Mouse (Mus musculus): ENCODE measurements at regions not wholly inside any gene's neighbourhood (a gene's known extent, or its start where the extent isn't known, plus 50 kb on each side); places are given as distances from the start of the nearest gene placed in this dataset.

DNA sequence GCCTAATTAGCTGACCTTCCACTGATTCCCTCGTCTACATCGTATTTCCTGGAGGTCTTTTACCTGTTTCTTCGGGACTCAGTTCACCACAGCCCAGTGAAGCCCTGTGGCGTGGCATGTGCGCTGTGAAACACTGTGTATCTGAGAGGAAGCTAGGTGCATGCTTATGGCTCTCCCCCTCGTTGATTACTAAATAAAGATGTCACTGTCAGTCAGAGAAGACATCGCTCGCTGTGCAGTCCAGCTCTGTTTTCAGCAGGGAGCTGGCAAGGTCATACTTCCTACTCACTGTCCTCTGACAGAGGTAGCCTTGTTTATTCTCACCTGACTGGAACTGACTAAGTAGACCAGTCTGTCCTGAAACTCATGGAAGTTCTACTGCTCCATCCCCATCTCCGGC is 68.7 kb upstream of the Adrb1 start:
- peak; percentile 84 for DNase-seq

DNA sequence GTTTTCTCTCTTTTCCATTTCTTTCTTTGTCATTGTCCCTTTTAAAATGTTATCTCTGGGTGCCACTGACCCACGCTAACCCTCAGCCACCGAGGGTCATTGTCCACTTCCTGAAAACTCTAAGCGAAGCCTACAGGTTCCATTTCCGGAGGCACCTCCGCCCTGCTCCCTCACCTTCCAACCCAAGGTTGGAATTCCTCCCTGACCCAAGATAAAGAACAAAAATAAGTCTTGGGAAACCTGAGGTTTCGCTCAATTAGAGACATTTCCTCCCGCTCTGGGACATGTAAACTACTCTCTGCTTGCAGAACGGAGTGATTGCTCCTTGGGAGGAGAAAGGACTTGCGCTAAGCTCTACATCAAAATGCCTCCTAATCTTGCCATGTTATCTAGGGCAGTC is 66.7 kb upstream of the Adrb1 start:
- DNase-seq, result peak; percentile 79

DNA sequence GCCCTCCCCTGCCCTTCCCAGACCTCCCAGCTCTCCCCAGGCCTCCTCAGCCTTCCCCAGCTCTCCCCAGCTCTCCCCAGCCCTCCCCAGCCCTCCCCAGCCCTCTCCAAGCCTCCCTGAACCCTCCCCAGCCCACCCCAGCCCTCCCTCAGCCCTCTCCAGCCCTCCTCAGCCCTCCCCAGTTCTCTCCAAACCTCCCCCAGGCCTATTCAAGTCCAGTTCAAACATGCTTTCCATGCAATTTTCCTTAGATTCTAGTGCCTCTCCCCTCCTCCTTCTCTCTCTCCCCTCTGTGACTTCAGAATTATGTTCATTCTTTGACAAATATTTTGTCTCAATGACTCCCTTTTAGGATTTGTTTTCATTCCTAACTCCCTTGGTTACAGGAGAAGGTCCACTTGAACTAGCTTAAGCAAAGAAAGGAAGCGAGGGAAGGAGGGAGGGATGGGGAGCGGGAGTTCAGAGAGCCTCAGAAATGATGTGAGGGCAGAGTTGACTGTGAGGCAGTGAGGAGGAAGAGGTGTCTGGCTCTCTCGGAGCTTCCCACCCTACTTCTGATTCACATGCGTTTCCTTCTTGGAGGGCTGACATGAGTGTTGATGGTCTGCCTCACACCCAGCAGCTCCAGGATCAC is 61.3 kb upstream of the Adrb1 start:
- DNase-seq, result no peak

DNA sequence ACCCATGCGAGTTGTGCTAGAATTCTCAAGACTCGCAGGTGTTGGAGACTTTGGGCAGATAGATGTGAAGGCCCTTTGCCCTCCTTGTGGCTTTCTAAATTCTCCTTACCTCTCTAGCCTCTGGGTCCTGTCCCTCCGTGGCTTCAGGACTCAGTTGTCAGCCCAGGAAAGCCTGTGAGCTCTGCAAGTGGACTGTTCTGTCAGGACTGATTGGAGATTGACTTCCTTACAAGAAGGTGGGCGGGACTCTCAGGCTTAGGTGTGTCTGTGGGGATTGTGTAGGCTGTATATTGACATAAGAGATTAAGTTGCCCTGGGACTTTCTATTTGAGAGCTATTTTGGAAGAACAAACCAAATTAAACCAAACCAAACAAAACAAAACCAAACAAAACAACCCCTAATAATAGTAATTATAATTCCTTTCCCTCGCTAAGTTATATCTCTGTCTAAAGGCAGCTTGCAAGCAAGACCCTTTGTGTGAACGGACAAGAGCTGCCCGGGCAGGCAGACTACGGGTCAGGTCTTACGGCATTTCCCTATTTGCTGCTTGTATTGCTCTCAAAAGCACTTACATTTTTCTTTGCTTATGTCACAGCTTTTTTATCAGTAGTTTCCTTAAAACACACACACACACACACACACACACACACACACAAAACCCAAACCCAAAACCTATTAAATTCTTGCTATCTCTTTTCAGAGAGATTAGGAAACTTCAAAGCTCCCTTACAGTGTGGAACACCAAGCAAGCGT is 58.3 kb upstream of the Adrb1 start:
- peak; percentile 86 for DNase-seq

DNA sequence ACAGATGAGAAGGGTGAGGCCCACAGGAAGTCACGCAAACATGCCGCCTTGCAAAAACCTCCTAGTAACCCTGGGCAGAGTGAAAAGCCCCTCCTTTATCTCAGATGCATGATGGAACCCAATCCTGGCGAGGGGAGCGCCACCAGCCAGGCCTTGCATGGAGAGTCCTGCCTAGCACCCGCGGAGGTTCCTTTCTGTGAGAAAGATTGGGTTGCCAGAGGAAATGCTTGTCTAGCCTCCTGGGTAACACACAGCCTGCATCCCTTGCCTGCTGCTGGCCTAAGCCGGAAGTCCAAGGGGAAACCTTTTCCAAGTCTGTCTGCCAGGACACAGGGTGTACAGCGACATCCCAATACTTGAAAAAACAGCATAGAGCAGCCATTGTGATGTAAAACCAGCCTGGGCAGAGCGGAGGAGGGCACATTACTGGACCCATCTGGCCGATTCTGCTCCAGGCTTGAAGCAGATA is 57.7 kb upstream of the Adrb1 start:
- peak; percentile 95 for DNase-seq

DNA sequence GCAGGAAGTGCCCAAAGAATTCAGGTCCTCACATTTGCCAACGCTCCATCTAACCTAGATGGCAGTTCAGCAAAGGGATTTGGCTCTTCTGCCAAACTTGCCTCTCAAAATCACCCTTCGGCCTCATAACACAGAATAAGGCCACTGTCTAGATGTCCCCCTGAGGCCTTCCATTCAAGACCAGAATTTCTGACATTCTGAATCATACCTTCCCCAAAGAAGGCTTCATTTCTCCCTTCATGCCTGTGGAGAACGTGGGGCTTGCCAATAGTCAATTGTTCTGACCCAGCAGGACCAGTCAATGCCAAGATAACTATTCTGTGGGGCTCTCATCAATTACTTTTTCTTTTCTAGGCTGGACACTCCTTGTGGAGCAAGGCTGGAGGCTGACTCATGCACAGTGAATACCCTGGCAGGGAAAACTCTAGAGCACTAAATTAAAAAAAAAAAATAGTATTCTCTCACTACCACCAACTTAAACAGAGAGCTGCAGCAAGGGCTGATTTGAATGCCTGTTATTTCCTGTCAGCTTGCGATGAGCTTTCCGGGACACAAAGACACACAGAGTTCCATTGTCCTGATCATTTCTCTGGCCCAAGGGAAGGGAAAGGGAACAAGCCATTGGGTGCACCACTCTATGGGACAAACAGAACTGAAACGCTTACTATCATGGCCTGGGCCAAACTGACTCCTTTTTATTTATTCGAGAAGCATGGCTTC is 56.9 kb upstream of the Adrb1 start:
- no peak for DNase-seq

DNA sequence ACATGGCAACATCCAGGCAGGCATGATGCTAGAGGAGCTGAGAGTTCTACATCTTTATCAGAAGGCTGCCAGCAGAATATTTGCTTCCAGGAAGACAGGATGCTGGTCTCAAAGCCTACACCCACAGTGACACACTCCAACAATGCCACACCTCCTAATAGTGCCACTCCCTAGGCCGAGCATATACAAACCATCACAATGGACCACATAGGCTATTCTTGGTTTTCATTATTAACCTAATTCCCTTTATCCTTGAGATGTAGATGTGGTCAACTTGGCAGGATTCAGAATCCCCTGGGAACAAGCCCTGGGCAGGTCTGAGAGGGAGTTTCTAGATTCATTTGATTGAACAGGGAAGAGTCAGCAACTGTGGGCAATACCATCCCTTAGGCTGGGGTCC is 56.0 kb upstream of the Adrb1 start:
- no peak for DNase-seq

DNA sequence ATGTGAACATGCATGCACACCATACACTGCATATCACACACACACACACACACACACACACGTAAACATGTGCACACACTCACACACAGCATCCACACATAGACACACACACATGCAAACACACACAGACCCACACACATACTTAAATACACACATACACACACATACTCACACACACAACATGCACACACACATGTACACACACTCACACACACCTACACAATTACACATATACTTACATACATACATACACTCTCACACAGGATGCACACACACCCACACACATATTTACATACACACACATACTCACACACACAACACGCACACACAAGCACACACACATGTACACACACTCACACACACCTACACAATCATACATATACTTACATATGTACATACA is 54.1 kb upstream of the Adrb1 start:
- no peak for DNase-seq

DNA sequence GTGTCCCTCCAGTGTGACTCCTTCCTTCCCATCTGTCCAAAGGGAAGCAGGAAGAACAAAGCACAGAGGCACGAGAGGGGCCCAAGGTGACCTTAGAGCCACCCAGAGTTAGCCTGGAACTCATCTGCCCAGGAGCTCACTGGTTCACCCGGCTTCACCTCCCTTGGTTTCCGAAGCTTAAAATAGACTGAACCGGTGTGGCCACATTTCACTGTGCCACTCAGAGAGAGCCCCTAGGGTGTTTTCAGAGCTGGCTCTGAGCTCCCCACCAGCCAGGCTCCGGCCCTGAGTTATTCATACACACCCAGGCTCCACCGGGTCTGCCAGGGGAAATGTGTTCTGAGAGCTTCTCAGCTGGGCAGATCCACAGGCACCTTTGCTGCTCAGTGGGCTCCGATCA is 53.0 kb upstream of the Adrb1 start:
- peak; percentile 97 for DNase-seq

DNA sequence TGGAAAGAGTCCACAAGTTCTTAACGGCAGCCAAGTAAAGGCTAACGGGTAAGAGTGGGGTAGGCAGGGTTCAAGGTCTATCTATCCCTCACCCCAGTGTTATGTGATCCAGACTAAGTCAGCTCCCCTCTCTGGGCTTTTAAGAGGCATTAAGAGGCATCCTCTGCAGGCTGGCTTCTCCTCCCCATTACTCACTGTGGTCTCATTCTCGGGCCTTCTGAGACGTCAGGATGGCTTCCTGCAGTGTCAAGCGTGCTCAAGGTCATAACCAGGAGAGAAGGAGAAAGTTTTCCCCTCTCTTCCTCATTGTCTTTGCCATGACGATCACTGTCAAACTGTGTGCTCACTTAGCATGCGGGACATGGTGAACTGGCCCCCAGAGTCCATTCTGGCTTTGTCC is 52.5 kb upstream of the Adrb1 start:
- DNase-seq, result peak; percentile 76

All from heart, adult 11 months (tissue).